Mouse (Mus musculus): ENCODE results near the gene Psmd5. TPM values are rescaled to one million over a fixed set of nuclear protein-coding genes. Genes with fewer than 3 reads are reported as not detected.

Psmd5 gene
- total and polyA plus RNA-seq, 2 experiments from 2014 or later, result 28.6 to 37.2 TPM

- Histone ChIP-seq H3K36me3 (replicated peaks; ENCODE audit: control insufficient read depth, insufficient read depth, low read length) (no peaks in the 10 kb centered on the region), H3K9ac (replicated peaks; ENCODE audit: low read depth, low read length) (no peak overlapping the region), H3K27me3 (ENCODE audit: control insufficient read depth, insufficient read depth, low read length) (no peaks in the 10 kb centered on the region), H3K4me2 (ENCODE audit: low read depth, low read length) (no peak overlapping the region), H3K4me1 (ENCODE audit: control insufficient read depth, insufficient read depth) (no peaks in the 10 kb centered on the region), H3K27ac (ENCODE audit: low read depth) (no peak overlapping the region), H3K9me3 (replicated peaks; ENCODE audit: control insufficient read depth, low read length) (no peaks in the 10 kb centered on the region), H3K4me3 (ENCODE audit: low read depth, low read length) (no peak overlapping the region)
- ATAC-seq (ENCODE audit: insufficient read depth, low read depth) (no peak), DNase-seq (ENCODE audit: low spot score) (no peak)
- WGBS, result 73% methylated on average over 2 of the region's 2 CpGs
- TF ChIP-seq EP300 (IDR thresholded peaks at IDR 0.05; ENCODE audit: low read depth) (no peak), CTCF (IDR thresholded peaks at IDR 0.05; ENCODE audit: low read depth) (no peak)
These were observed 8.0 kb upstream of the Psmd5 start for GRCm38 (mm10) chr2:34882757-34883156.

GRCm38 (mm10) chr2:34880054-34880453, 5.3 kb upstream of the Psmd5 start:
- no peaks in the 10 kb centered on the region for H3K9me3 ChIP-seq (replicated peaks; ENCODE audit: control insufficient read depth, low read length)
- no peak overlapping the region for H3K9ac ChIP-seq (replicated peaks; ENCODE audit: low read depth, low read length)
- WGBS, result 79% methylated on average over 10 of the region's 10 CpGs
- H3K27ac ChIP-seq (ENCODE audit: low read depth), result no peak overlapping the region
- no peak overlapping the region for H3K4me2 ChIP-seq (ENCODE audit: low read depth, low read length)
- H3K36me3 ChIP-seq (replicated peaks; ENCODE audit: control insufficient read depth, insufficient read depth, low read length), result no peaks in the 10 kb centered on the region
- no peak for ATAC-seq (ENCODE audit: insufficient read depth, low read depth)
- no peak for DNase-seq (ENCODE audit: low spot score)
- no peaks in the 10 kb centered on the region for H3K27me3 ChIP-seq (ENCODE audit: control insufficient read depth, insufficient read depth, low read length)
- H3K4me1 ChIP-seq (ENCODE audit: control insufficient read depth, insufficient read depth), result no peaks in the 10 kb centered on the region
- no peak for TF ChIP-seq CTCF (IDR thresholded peaks at IDR 0.05; ENCODE audit: low read depth)
- TF ChIP-seq EP300 (IDR thresholded peaks at IDR 0.05; ENCODE audit: low read depth), result no peak
- H3K4me3 ChIP-seq (ENCODE audit: low read depth, low read length), result no peak overlapping the region

GRCm38 (mm10) chr2:34874271-34874670, 497 bp downstream of the Psmd5 start, which contains the start of gene Cutal:
Cutal (plus strand) TSS chr2:34874396.
- Histone ChIP-seq H3K36me3 (replicated peaks; ENCODE audit: control insufficient read depth, insufficient read depth, low read length) (no peaks in the 10 kb centered on the region), H3K4me3 (ENCODE audit: low read depth, low read length) (peak within 1 kb of the TSS; percentile 33), H3K9me3 (replicated peaks; ENCODE audit: control insufficient read depth, low read length) (no peaks in the 10 kb centered on the region), H3K4me2 (ENCODE audit: low read depth, low read length) (peak within 1 kb of the TSS; percentile 54), H3K27me3 (ENCODE audit: control insufficient read depth, insufficient read depth, low read length) (no peaks in the 10 kb centered on the region), H3K4me1 (ENCODE audit: control insufficient read depth, insufficient read depth) (peaks cover 14% of the 10 kb centered on the region), H3K27ac (ENCODE audit: low read depth) (no peak within 1 kb of the TSS), H3K9ac (replicated peaks; ENCODE audit: low read depth, low read length) (0 out of 2 replicates have a peak within 1 kb of the TSS, but pooled peaks have one; percentile 1)
- no peak for DNase-seq (ENCODE audit: low spot score)
- no peak for ATAC-seq (ENCODE audit: insufficient read depth, low read depth)
- 9% methylated on average over 14 of the region's 14 CpGs for whole genome bisulfite sequencing
- no peak for TF ChIP-seq EP300 (IDR thresholded peaks at IDR 0.05; ENCODE audit: low read depth)
- TF ChIP-seq CTCF (IDR thresholded peaks at IDR 0.05; ENCODE audit: low read depth), result no peak

- peak; percentile 99 for DNase-seq (ENCODE audit: low spot score)
- H3K4me1 ChIP-seq (ENCODE audit: control insufficient read depth, insufficient read depth), result peaks cover 15% of the 10 kb centered on the region
- H3K27ac ChIP-seq (ENCODE audit: low read depth), result peak overlapping the region; percentile 95
- under 1% methylated on average over 67 of the region's 67 CpGs for WGBS
- peak overlapping the region; percentile 96 for H3K9ac ChIP-seq (replicated peaks; ENCODE audit: low read depth, low read length)
- H3K4me3 ChIP-seq (ENCODE audit: low read depth, low read length), result peak overlapping the region; percentile 98
- peak; percentile 98 for ATAC-seq (ENCODE audit: insufficient read depth, low read depth)
- TF ChIP-seq EP300 (IDR thresholded peaks at IDR 0.05; ENCODE audit: low read depth) (peak; percentile 100), CTCF (IDR thresholded peaks at IDR 0.05; ENCODE audit: low read depth) (no peak)
- peak overlapping the region; percentile 87 for H3K4me2 ChIP-seq (ENCODE audit: low read depth, low read length)
- H3K36me3 ChIP-seq (replicated peaks; ENCODE audit: control insufficient read depth, insufficient read depth, low read length), result peaks cover 11% of the 10 kb centered on the region; the same call in 1 of the 2 replicates
- H3K27me3 ChIP-seq (ENCODE audit: control insufficient read depth, insufficient read depth, low read length), result no peaks in the 10 kb centered on the region
- no peaks in the 10 kb centered on the region for H3K9me3 ChIP-seq (replicated peaks; ENCODE audit: control insufficient read depth, low read length)
These were observed 4.0 kb downstream of the Psmd5 start for GRCm38 (mm10) chr2:34870520-34871474.

- peaks cover 23% of the 10 kb centered on the region for H3K36me3 ChIP-seq (replicated peaks; ENCODE audit: control insufficient read depth, insufficient read depth, low read length)
- peaks cover 15% of the 10 kb centered on the region for H3K4me1 ChIP-seq (ENCODE audit: control insufficient read depth, insufficient read depth)
- WGBS, result 35% methylated on average over 5 of the region's 5 CpGs
- H3K27ac ChIP-seq (ENCODE audit: low read depth), result no peak overlapping the region
- DNase-seq (ENCODE audit: low spot score) (no peak), ATAC-seq (ENCODE audit: insufficient read depth, low read depth) (no peak)
- H3K4me2 ChIP-seq (ENCODE audit: low read depth, low read length), result peak overlapping the region; percentile 87
- TF ChIP-seq EP300 (IDR thresholded peaks at IDR 0.05; ENCODE audit: low read depth) (no peak), CTCF (IDR thresholded peaks at IDR 0.05; ENCODE audit: low read depth) (no peak)
- H3K4me3 ChIP-seq (ENCODE audit: low read depth, low read length), result peak overlapping the region; percentile 98
- H3K9ac ChIP-seq (replicated peaks; ENCODE audit: low read depth, low read length), result peak overlapping the region; percentile 96; the same call in 1 of the 2 replicates
- H3K27me3 ChIP-seq (ENCODE audit: control insufficient read depth, insufficient read depth, low read length), result no peaks in the 10 kb centered on the region
- H3K9me3 ChIP-seq (replicated peaks; ENCODE audit: control insufficient read depth, low read length), result no peaks in the 10 kb centered on the region
These were observed 5.1 kb downstream of the Psmd5 start for GRCm38 (mm10) chr2:34869680-34870079.
